Mouse (Mus musculus): ENCODE results near the gene Actbl2. TPM values are rescaled to one million over a fixed set of nuclear protein-coding genes. Genes with fewer than 3 reads are reported as not detected.
A peak's percentile ranks its signal among the peaks of the same experiment; 100 is the strongest.

Actbl2 gene
- polyA plus RNA-seq (2015; fragmentation: Nextera tagmentation; extraction: Ambion mirVana) = not detected in 2 replicates

GRCm38 (mm10) chr13:111254713-111255112 lies at the start of gene Actbl2:
Gene Actbl2, plus strand, starts transcription at chr13:111255013.
- Histone ChIP-seq H3K36me3 (no peaks in the 10 kb centered on the region), H3K27ac (no peak within 1 kb of the TSS), H3K4me1 (replicated peaks) (no peaks in the 10 kb centered on the region), H3K4me2 (replicated peaks) (no peak within 1 kb of the TSS), H3K27me3 (no peaks in the 10 kb centered on the region), H3K9ac (replicated peaks) (no peak within 1 kb of the TSS), H3K9me3 (no peaks in the 10 kb centered on the region), H3K4me3 (replicated peaks) (no peak within 1 kb of the TSS)
- ATAC-seq = no peak
- 92% methylated on average over 5 of the region's 5 CpGs for WGBS

- no peak overlapping the region for H3K4me2 ChIP-seq (replicated peaks)
- H3K27ac ChIP-seq = no peak overlapping the region
- H3K9me3 ChIP-seq = no peaks in the 10 kb centered on the region
- no peak overlapping the region for H3K4me3 ChIP-seq (replicated peaks)
- ATAC-seq = no peak
- H3K9ac ChIP-seq (replicated peaks) = no peak overlapping the region
- H3K27me3 ChIP-seq = no peaks in the 10 kb centered on the region
- 62% methylated on average over 8 of the region's 8 CpGs for WGBS
- no peaks in the 10 kb centered on the region for H3K36me3 ChIP-seq
- H3K4me1 ChIP-seq (replicated peaks) = no peaks in the 10 kb centered on the region
These were observed 44.0 kb upstream of the Actbl2 start for GRCm38 (mm10) chr13:111210649-111211378.

- H3K27me3 ChIP-seq = no peaks in the 10 kb centered on the region
- no peak overlapping the region for H3K9ac ChIP-seq (replicated peaks)
- ATAC-seq = no peak
- H3K4me1 ChIP-seq (replicated peaks) = peaks cover 5% of the 10 kb centered on the region; the same call in 1 of the 2 replicates
- H3K9me3 ChIP-seq = no peaks in the 10 kb centered on the region
- 35% methylated on average over 5 of the region's 5 CpGs for WGBS
- no peaks in the 10 kb centered on the region for H3K36me3 ChIP-seq
- H3K27ac ChIP-seq = no peak overlapping the region
- no peak overlapping the region for H3K4me2 ChIP-seq (replicated peaks)
- H3K4me3 ChIP-seq (replicated peaks) = no peak overlapping the region
These were observed 26.0 kb upstream of the Actbl2 start for GRCm38 (mm10) chr13:111228768-111229167.

DNA sequence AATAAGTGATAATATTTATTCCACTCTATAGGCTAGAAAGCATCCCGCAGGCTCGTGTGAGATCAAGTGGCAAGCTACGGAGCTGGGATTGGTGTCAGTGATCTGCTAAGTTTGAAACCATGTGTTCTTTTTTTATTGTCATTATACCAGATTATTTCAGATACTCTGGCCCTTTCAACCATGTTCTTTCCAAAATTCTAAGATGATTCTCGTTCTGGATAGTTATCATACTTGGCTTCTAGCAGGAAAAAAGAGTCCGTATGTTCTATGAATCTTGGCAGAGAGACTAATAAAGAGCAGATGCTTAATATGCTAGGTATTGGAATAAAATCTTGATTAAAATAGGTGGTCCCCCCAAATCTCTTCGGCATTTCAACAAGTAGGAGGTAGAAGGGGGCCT lies 25.3 kb upstream of the Actbl2 start:
- H3K27me3 ChIP-seq = no peaks in the 10 kb centered on the region
- WGBS = 89% methylated on average over 6 of the region's 6 CpGs
- no peak overlapping the region for H3K9ac ChIP-seq (replicated peaks)
- no peak for ATAC-seq
- H3K27ac ChIP-seq = no peak overlapping the region
- H3K4me3 ChIP-seq (replicated peaks) = no peak overlapping the region
- no peaks in the 10 kb centered on the region for H3K9me3 ChIP-seq
- H3K4me1 ChIP-seq (replicated peaks) = peaks cover 5% of the 10 kb centered on the region; the same call in 1 of the 2 replicates
- H3K36me3 ChIP-seq = no peaks in the 10 kb centered on the region
- no peak overlapping the region for H3K4me2 ChIP-seq (replicated peaks)

GRCm38 (mm10) chr13:111232416-111232815 lies 22.4 kb upstream of the Actbl2 start:
- H3K27me3 ChIP-seq = no peaks in the 10 kb centered on the region
- H3K9me3 ChIP-seq = no peaks in the 10 kb centered on the region
- WGBS = 49% methylated on average over 7 of the region's 7 CpGs
- no peak overlapping the region for H3K4me2 ChIP-seq (replicated peaks)
- no peak overlapping the region for H3K27ac ChIP-seq
- ATAC-seq = 0 out of 2 replicates have a peak, but pooled peaks have one; percentile 48
- H3K4me3 ChIP-seq (replicated peaks) = no peak overlapping the region
- no peaks in the 10 kb centered on the region for H3K36me3 ChIP-seq
- H3K4me1 ChIP-seq (replicated peaks) = peaks cover 8% of the 10 kb centered on the region
- H3K9ac ChIP-seq (replicated peaks) = no peak overlapping the region

GRCm38 (mm10) chr13:111233356-111233755 lies 21.5 kb upstream of the Actbl2 start:
- H3K9ac ChIP-seq (replicated peaks) = no peak overlapping the region
- H3K27ac ChIP-seq = no peak overlapping the region
- 89% methylated on average over 5 of the region's 5 CpGs for WGBS
- no peaks in the 10 kb centered on the region for H3K9me3 ChIP-seq
- peaks cover 8% of the 10 kb centered on the region for H3K4me1 ChIP-seq (replicated peaks)
- H3K4me2 ChIP-seq (replicated peaks) = no peak overlapping the region
- no peaks in the 10 kb centered on the region for H3K27me3 ChIP-seq
- H3K4me3 ChIP-seq (replicated peaks) = no peak overlapping the region
- ATAC-seq = no peak
- no peaks in the 10 kb centered on the region for H3K36me3 ChIP-seq

DNA sequence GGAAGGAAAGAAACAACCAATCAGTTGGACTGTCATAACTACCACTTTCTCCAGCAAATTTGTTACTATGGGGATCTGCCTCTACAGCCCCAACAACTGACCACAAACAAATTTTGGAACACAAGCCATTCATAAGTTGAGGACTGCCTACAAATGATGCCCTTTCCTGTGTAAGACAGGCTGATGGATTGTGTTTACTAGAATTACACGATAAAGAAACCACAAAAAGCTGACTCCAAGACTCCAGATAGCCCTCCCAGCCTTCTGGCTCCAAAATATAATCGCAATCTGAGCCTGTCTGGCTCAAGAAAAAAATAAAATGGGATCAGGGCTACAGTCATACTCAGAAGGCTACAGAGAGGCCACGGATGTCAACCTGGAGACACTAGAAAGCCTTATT lies 20.2 kb upstream of the Actbl2 start:
- Histone ChIP-seq H3K4me2 (replicated peaks) (no peak overlapping the region), H3K27me3 (no peaks in the 10 kb centered on the region), H3K9ac (replicated peaks) (no peak overlapping the region), H3K27ac (no peak overlapping the region), H3K36me3 (no peaks in the 10 kb centered on the region), H3K4me1 (replicated peaks) (peaks cover 8% of the 10 kb centered on the region), H3K4me3 (replicated peaks) (no peak overlapping the region), H3K9me3 (no peaks in the 10 kb centered on the region)
- no peak for ATAC-seq
- 90% methylated on average over 3 of the region's 3 CpGs for WGBS

GRCm38 (mm10) chr13:111235719-111236166 lies 19.1 kb upstream of the Actbl2 start:
- Histone ChIP-seq H3K4me2 (replicated peaks) (no peak overlapping the region), H3K27ac (no peak overlapping the region), H3K9me3 (no peaks in the 10 kb centered on the region), H3K4me3 (replicated peaks) (no peak overlapping the region), H3K9ac (replicated peaks) (no peak overlapping the region), H3K36me3 (no peaks in the 10 kb centered on the region), H3K4me1 (replicated peaks) (peaks cover 8% of the 10 kb centered on the region), H3K27me3 (no peaks in the 10 kb centered on the region)
- no peak; the same call in 1 of the 2 replicates for ATAC-seq
- 54% methylated on average over 6 of the region's 6 CpGs for WGBS

DNA sequence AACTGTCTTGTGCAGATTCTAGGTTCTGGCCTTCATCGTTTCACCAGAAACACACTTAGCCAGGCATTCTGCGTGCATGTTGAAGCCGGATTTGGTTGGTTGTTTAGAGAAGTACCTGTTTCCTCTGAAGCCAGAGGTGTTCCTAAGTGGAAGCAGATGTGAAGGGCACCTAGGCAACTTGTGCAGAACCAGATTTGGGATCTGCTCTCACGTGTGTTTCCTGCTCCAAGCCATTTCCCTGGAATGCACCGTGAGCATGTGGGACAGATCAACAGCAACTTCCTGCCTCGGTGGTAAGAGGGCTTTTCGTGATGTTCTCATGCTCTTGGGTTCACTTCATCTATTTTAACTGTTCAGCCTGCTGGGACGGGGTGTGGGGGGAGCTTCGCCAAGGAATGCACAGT lies 18.4 kb upstream of the Actbl2 start:
- 85% methylated on average over 9 of the region's 9 CpGs for WGBS
- H3K9ac ChIP-seq (replicated peaks) = no peak overlapping the region
- H3K9me3 ChIP-seq = no peaks in the 10 kb centered on the region
- no peak overlapping the region for H3K4me2 ChIP-seq (replicated peaks)
- no peaks in the 10 kb centered on the region for H3K27me3 ChIP-seq
- H3K4me3 ChIP-seq (replicated peaks) = no peak overlapping the region
- H3K27ac ChIP-seq = no peak overlapping the region
- peaks cover 8% of the 10 kb centered on the region for H3K4me1 ChIP-seq (replicated peaks)
- no peak for ATAC-seq
- H3K36me3 ChIP-seq = no peaks in the 10 kb centered on the region

GRCm38 (mm10) chr13:111237296-111237695 lies 17.5 kb upstream of the Actbl2 start:
- Histone ChIP-seq H3K36me3 (no peaks in the 10 kb centered on the region), H3K4me2 (replicated peaks) (no peak overlapping the region), H3K27ac (no peak overlapping the region), H3K9me3 (no peaks in the 10 kb centered on the region), H3K4me3 (replicated peaks) (no peak overlapping the region), H3K27me3 (no peaks in the 10 kb centered on the region), H3K9ac (replicated peaks) (no peak overlapping the region), H3K4me1 (replicated peaks) (peaks cover 8% of the 10 kb centered on the region)
- 96% methylated on average over 1 of the region's 1 CpGs for WGBS
- no peak for ATAC-seq

DNA sequence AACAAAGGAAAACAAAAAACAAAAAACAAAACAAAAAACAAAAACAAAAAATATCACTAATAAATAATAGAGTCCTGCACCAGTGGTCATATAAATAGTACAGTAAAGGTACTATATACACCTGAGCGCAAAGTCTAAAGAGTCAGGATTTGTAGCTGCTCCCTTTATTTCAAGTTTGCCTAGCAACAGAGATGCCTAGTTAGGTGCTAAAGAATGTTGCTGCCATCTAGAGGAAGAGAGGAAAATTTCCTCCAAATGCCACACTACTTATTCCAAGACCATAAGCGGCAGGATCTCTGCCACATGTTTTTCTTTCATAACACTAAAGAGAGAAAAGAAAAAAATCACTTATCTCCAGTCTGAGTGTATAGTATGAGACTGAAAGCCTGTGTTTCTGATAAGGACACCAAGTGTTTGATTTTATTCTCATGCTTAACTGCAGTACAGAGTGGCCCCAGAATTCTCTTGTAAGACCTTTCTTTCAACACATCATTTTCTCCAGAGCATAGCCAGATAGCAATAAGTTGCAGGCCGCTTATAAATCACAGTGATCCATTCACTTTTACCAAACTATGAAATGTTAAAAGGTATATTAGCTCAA lies 16.8 kb upstream of the Actbl2 start:
- H3K9me3 ChIP-seq = no peaks in the 10 kb centered on the region
- H3K4me3 ChIP-seq (replicated peaks) = no peak overlapping the region
- no peak overlapping the region for H3K4me2 ChIP-seq (replicated peaks)
- H3K36me3 ChIP-seq = no peaks in the 10 kb centered on the region
- 54% methylated on average over 3 of the region's 3 CpGs for WGBS
- H3K27me3 ChIP-seq = no peaks in the 10 kb centered on the region
- H3K9ac ChIP-seq (replicated peaks) = no peak overlapping the region
- peaks cover 4% of the 10 kb centered on the region for H3K4me1 ChIP-seq (replicated peaks)
- peak; percentile 48; the same call in 1 of the 2 replicates for ATAC-seq
- H3K27ac ChIP-seq = no peak overlapping the region

GRCm38 (mm10) chr13:111251106-111251505 lies 3.7 kb upstream of the Actbl2 start:
- Histone ChIP-seq H3K27ac (no peak overlapping the region), H3K4me3 (replicated peaks) (no peak overlapping the region), H3K9ac (replicated peaks) (no peak overlapping the region), H3K4me2 (replicated peaks) (no peak overlapping the region), H3K27me3 (no peaks in the 10 kb centered on the region), H3K9me3 (no peaks in the 10 kb centered on the region), H3K36me3 (no peaks in the 10 kb centered on the region), H3K4me1 (replicated peaks) (no peaks in the 10 kb centered on the region)
- 83% methylated on average over 5 of the region's 5 CpGs for WGBS
- ATAC-seq = no peak

Measured in midbrain, embryonic 13.5 days (tissue).